Mouse (Mus musculus): Measurements from ENCODE around the gene Tcf7l2. TPM values are rescaled to one million over a fixed set of nuclear protein-coding genes. Genes with fewer than 3 reads are reported as not detected.
A peak's percentile ranks its signal among the peaks of the same experiment; 100 is the strongest.

Tcf7l2 gene
- polyA plus RNA-seq, 1 experiment = 18.2 TPM

- 91% methylated on average over 9 of the region's 9 CpGs for WGBS
- TF ChIP-seq POLR2A (IDR thresholded peaks at IDR 0.05; ENCODE audit: low read depth, low read length) (no peak), CTCF (conservative IDR thresholded peaks at IDR 0.05; ENCODE audit: insufficient read depth, insufficient read length, low read depth, low read length) (no peak)
- no peak overlapping the region for H3K27ac ChIP-seq (ENCODE audit: insufficient read depth, low read depth, low read length)
- H3K4me3 ChIP-seq (ENCODE audit: insufficient read depth, low read depth, low read length) = no peak overlapping the region
- DNase-seq = no peak
- H3K27me3 ChIP-seq (replicated peaks; ENCODE audit: control insufficient read depth, insufficient read depth, low read length) = no peaks in the 10 kb centered on the region
- 0 out of 2 replicates have a peak, but pooled peaks cover 3% of the 10 kb centered on the region for H3K4me1 ChIP-seq (ENCODE audit: control insufficient read depth, insufficient read depth, low read length)
- H3K36me3 ChIP-seq (ENCODE audit: control insufficient read depth, insufficient read depth, low read length) = no peaks in the 10 kb centered on the region
Measured at GRCm38 (mm10) chr19:55894396-55894795, 152.8 kb downstream of the Tcf7l2 start.

DNA sequence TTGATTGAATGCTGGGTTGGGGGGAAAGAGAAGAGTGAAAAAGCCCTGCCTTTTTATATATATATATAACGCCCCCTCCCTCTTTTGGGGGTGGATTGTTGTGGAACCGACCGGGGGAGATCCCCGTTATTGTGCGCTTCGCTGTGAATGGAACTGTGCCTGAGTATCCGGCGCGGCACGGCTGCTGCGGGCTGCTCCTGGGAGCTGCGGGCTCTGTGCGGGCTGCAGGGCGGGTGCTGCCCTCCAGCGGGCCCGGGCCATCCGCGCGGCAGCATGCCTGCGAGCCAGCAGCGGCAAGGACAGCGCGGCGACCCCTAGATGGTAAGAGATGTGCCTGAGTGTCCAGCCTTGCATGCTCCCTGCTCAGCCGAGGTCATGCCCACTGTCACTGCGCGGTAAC lies 153.7 kb downstream of the Tcf7l2 start:
- H3K27ac ChIP-seq (ENCODE audit: insufficient read depth, low read depth, low read length) = no peak overlapping the region
- DNase-seq = peak; percentile 53
- TF ChIP-seq POLR2A (IDR thresholded peaks at IDR 0.05; ENCODE audit: low read depth, low read length) (no peak), CTCF (conservative IDR thresholded peaks at IDR 0.05; ENCODE audit: insufficient read depth, insufficient read length, low read depth, low read length) (peak; percentile 53)
- 0 out of 2 replicates have a peak, but pooled peaks cover 3% of the 10 kb centered on the region for H3K4me1 ChIP-seq (ENCODE audit: control insufficient read depth, insufficient read depth, low read length)
- no peaks in the 10 kb centered on the region for H3K27me3 ChIP-seq (replicated peaks; ENCODE audit: control insufficient read depth, insufficient read depth, low read length)
- peak overlapping the region; percentile 26; the same call in 1 of the 2 replicates for H3K4me3 ChIP-seq (ENCODE audit: insufficient read depth, low read depth, low read length)
- 3% methylated on average over 27 of the region's 27 CpGs for WGBS
- H3K36me3 ChIP-seq (ENCODE audit: control insufficient read depth, insufficient read depth, low read length) = no peaks in the 10 kb centered on the region

GRCm38 (mm10) chr19:55895807-55896420 lies 154.3 kb downstream of the Tcf7l2 start:
- H3K36me3 ChIP-seq (ENCODE audit: control insufficient read depth, insufficient read depth, low read length) = no peaks in the 10 kb centered on the region
- DNase-seq = no peak
- TF ChIP-seq POLR2A (IDR thresholded peaks at IDR 0.05; ENCODE audit: low read depth, low read length) = no peak
- no peak for TF ChIP-seq CTCF (conservative IDR thresholded peaks at IDR 0.05; ENCODE audit: insufficient read depth, insufficient read length, low read depth, low read length)
- H3K4me1 ChIP-seq (ENCODE audit: control insufficient read depth, insufficient read depth, low read length) = 0 out of 2 replicates have a peak, but pooled peaks cover 3% of the 10 kb centered on the region
- H3K27ac ChIP-seq (ENCODE audit: insufficient read depth, low read depth, low read length) = no peak overlapping the region
- no peak overlapping the region for H3K4me3 ChIP-seq (ENCODE audit: insufficient read depth, low read depth, low read length)
- 54% methylated on average over 4 of the region's 4 CpGs for WGBS
- H3K27me3 ChIP-seq (replicated peaks; ENCODE audit: control insufficient read depth, insufficient read depth, low read length) = no peaks in the 10 kb centered on the region

GRCm38 (mm10) chr19:55896629-55897028 lies 155.0 kb downstream of the Tcf7l2 start:
- H3K4me3 ChIP-seq (ENCODE audit: insufficient read depth, low read depth, low read length) = no peak overlapping the region
- 78% methylated on average over 10 of the region's 10 CpGs for WGBS
- H3K27me3 ChIP-seq (replicated peaks; ENCODE audit: control insufficient read depth, insufficient read depth, low read length) = no peaks in the 10 kb centered on the region
- no peaks in the 10 kb centered on the region for H3K36me3 ChIP-seq (ENCODE audit: control insufficient read depth, insufficient read depth, low read length)
- 0 out of 2 replicates have a peak, but pooled peaks cover 3% of the 10 kb centered on the region for H3K4me1 ChIP-seq (ENCODE audit: control insufficient read depth, insufficient read depth, low read length)
- no peak overlapping the region for H3K27ac ChIP-seq (ENCODE audit: insufficient read depth, low read depth, low read length)
- TF ChIP-seq POLR2A (IDR thresholded peaks at IDR 0.05; ENCODE audit: low read depth, low read length) (no peak), CTCF (conservative IDR thresholded peaks at IDR 0.05; ENCODE audit: insufficient read depth, insufficient read length, low read depth, low read length) (no peak)
- DNase-seq = no peak

- no peaks in the 10 kb centered on the region for H3K27me3 ChIP-seq (replicated peaks; ENCODE audit: control insufficient read depth, insufficient read depth, low read length)
- H3K4me3 ChIP-seq (ENCODE audit: insufficient read depth, low read depth, low read length) = no peak overlapping the region
- WGBS = 90% methylated on average over 12 of the region's 12 CpGs
- TF ChIP-seq CTCF (conservative IDR thresholded peaks at IDR 0.05; ENCODE audit: insufficient read depth, insufficient read length, low read depth, low read length) = no peak
- no peak for TF ChIP-seq POLR2A (IDR thresholded peaks at IDR 0.05; ENCODE audit: low read depth, low read length)
- DNase-seq = no peak
- H3K36me3 ChIP-seq (ENCODE audit: control insufficient read depth, insufficient read depth, low read length) = no peaks in the 10 kb centered on the region
- no peaks in the 10 kb centered on the region for H3K4me1 ChIP-seq (ENCODE audit: control insufficient read depth, insufficient read depth, low read length)
- H3K27ac ChIP-seq (ENCODE audit: insufficient read depth, low read depth, low read length) = no peak overlapping the region
Measured at GRCm38 (mm10) chr19:55902573-55903385, 161.2 kb downstream of the Tcf7l2 start.

DNA sequence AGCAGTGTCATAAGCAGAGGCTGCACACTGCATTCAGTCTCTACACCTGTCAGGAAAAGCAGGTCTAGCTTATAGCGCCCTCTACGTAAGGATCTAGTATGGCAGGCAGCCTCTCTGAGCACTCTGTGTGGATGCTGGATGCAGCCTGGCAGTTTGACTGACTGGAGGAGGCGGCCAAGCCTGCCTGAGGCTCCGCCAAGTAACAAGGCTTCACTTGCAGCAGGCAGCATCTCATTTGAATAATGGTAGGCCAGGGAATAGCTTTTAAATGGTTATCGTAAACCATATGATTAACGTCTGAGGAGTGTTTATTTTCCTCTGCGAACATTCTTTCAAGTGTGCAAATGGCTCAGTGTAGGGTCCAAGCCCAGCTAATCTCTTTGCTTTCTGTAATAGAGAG lies 167.4 kb downstream of the Tcf7l2 start:
- WGBS = 52% methylated on average over 7 of the region's 7 CpGs
- no peak overlapping the region for H3K27ac ChIP-seq (ENCODE audit: insufficient read depth, low read depth, low read length)
- DNase-seq = peak; percentile 38

DNA sequence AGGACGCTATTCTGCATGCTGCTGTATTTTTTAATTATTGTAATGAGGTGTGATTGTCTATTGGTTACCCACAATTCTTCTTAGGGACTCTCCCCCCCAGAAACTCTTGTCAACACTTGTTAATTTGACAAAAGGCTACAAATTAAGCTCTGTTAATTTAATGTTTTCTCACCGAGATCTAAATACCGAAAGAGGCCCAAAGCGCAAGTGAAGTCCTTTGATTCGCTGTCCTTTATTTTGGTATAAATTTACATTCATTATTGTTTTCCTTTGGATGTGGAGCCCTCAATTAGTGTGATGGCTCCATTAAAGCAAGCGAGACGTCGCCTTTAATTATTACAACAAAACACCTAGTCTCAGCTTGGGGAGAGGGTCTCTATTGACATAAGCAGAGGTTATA lies 170.3 kb downstream of the Tcf7l2 start:
- WGBS = 86% methylated on average over 8 of the region's 8 CpGs
- Histone ChIP-seq H3K27ac (ENCODE audit: insufficient read depth, low read depth, low read length) (no peak overlapping the region), H3K27me3 (replicated peaks; ENCODE audit: control insufficient read depth, insufficient read depth, low read length) (no peaks in the 10 kb centered on the region), H3K4me1 (ENCODE audit: control insufficient read depth, insufficient read depth, low read length) (no peaks in the 10 kb centered on the region), H3K36me3 (ENCODE audit: control insufficient read depth, insufficient read depth, low read length) (no peaks in the 10 kb centered on the region), H3K4me3 (ENCODE audit: insufficient read depth, low read depth, low read length) (no peak overlapping the region)
- no peak for DNase-seq
- TF ChIP-seq POLR2A (IDR thresholded peaks at IDR 0.05; ENCODE audit: low read depth, low read length) = no peak
- TF ChIP-seq CTCF (conservative IDR thresholded peaks at IDR 0.05; ENCODE audit: insufficient read depth, insufficient read length, low read depth, low read length) = no peak

More for the DNA sequence above, 167.4 kb downstream of the Tcf7l2 start:
- no peaks in the 10 kb centered on the region for H3K36me3 ChIP-seq (ENCODE audit: control insufficient read depth, insufficient read depth, low read length)
- H3K4me1 ChIP-seq (ENCODE audit: control insufficient read depth, insufficient read depth, low read length) = no peaks in the 10 kb centered on the region
- H3K27me3 ChIP-seq (replicated peaks; ENCODE audit: control insufficient read depth, insufficient read depth, low read length) = no peaks in the 10 kb centered on the region
- H3K4me3 ChIP-seq (ENCODE audit: insufficient read depth, low read depth, low read length) = no peak overlapping the region
- no peak for TF ChIP-seq POLR2A (IDR thresholded peaks at IDR 0.05; ENCODE audit: low read depth, low read length)
- peak; percentile 61 for TF ChIP-seq CTCF (conservative IDR thresholded peaks at IDR 0.05; ENCODE audit: insufficient read depth, insufficient read length, low read depth, low read length)

Measured in kidney, adult 2 months (tissue).